Mouse (Mus musculus) granulocyte monocyte progenitor cell, adult 5-6 weeks (primary cell): Measurements from ENCODE around the gene Col7a1. TPM values are rescaled to one million over a fixed set of nuclear protein-coding genes. Genes with fewer than 3 reads are reported as not detected.

Experiments used
- ATAC-seq: replicated peaks from 2 replicates; pipeline ENCODE4 v1.8.0; 2016; ENCODE audit warnings: mild to moderate bottlenecking, moderate TSS enrichment, inconsistent platforms; ENCODE audit not compliant: poor library complexity, severe bottlenecking
- total RNA-seq, 2 experiments: library from RNA; stranded (forward) in 1 of 2; stranded (reverse) in 1 of 2; fragments of 200-712, 200-1000 nt in 1 of 2; fragments of >200 nt in 1 of 2; fragmentation: Nextera tagmentation in 1 of 2; gene quantifications; 2 replicates each; pipeline ENCODE4 v1.2.3; 2014 to 2017

Col7a1 gene
- total RNA-seq, 2 experiments from 2014 or later, result 0.21 TPM; not detected in 1

DNA sequence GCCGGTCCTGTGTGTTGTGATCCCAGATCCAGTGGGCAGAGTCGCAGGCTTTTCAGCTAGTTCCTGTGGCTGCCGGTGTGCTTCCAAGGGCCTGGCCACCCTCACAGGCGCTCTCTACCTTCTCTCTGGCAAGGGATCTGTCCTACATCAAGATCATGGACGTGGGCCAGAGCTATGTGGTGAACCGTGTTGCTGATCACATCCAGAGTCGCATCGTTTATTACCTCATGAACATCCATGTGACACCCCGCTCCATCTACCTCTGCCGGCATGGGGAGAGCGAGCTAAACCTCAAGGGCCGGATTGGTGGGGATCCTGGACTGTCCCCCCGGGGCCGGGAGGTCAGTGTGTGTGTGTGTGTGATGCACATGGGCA is 56.9 kb downstream of the Col7a1 start:
- ATAC-seq, result no peak

DNA sequence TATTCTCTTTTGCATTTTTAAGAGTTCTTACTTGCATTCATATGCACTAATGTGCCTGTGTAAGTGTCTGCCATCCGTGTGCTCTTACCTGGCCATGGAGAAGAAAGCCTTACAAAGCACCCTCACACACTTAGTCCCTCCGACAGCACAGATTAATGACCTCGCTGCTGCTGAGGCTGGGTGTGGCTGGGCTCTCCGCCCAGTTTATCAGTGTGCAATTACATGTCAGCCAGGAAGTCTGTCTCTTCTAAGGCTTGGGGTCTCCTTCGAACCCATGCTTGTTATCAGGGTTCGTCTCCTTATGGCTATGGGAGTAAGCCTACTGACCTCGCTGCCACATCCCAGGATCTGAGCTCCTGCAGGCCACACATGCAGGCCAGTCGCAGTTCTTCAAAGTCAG is 62.0 kb downstream of the Col7a1 start:
- ATAC-seq, result no peak

GRCm38 (mm10) chr9:109016973-109017604 is 63.7 kb downstream of the Col7a1 start:
- ATAC-seq, result peak; percentile 47

DNA sequence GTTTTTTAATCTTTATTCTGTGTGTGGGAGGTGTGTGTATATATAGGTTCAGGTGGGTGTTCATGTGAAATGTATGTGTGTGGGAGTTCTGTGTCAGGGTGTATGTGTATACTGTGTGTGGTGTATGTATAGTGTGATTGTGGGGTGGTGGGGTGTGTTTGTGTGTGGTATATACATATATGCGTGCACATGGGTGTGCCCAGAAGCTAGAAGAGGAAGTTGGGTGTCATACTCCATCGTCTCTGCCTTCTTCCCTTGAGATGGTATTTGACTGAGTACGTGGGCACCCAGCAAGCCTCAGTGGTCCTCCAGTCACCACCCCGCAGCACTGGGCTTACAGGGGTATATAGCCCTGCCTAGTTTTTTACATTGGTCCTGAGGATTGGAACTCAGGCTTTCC is 68.0 kb downstream of the Col7a1 start:
- ATAC-seq, result peak; percentile 67

DNA sequence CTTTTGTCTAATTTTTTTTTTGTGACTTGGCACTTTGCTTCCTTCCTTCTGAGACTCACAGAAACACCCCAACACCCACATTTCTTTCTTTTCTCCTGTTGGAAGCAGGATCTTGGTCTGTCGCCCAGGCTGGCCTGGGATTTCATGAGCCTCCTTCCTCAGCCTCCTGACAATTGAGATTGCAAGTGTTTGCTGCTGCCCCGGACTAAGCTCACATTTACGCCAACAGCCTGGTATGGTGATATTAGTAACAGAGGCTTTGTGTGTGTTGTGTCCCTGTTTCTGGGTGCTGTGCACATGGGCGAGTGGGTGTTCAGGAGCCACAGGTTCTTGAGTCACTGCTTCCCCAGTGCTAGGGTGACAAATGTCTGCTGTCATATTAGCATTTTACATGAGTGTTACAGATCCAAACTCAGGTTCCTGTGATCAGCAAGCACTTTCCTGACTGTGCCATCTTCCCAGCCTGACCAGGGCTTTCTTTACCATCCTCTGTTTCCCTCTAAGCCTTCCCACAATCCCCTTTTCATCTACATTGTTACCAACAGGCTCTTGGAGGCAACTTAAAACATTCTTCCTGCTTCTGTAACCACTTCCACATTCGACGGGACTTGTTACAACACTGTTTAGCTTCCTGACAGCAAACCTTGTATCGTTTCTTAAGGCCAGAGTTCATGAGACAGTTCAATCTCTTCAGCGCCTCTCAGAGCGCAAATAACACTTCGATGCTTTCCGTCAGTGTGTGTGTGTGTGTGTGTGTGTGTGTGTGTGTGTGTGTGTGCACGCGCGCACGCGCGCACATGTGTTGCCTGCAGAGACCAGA is 69.7 kb downstream of the Col7a1 start:
- ATAC-seq, result peak; percentile 86

DNA sequence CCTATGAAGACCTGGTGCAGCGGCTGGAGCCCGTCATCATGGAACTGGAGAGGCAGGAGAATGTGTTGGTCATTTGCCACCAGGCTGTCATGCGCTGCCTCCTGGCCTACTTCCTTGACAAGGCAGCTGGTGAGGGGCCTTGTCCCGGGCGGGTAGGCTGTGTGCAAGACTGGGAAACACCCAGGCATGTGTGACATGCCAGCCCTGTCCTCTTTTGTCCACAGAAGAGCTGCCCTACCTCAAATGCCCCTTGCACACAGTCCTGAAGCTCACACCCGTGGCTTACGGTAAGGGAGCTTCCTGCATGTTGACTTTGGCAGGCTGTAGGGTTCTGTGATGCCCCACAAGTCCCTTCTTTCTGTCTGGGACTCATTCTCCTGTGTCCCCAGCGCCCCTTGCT is 74.1 kb downstream of the Col7a1 start:
- no peak for ATAC-seq

DNA sequence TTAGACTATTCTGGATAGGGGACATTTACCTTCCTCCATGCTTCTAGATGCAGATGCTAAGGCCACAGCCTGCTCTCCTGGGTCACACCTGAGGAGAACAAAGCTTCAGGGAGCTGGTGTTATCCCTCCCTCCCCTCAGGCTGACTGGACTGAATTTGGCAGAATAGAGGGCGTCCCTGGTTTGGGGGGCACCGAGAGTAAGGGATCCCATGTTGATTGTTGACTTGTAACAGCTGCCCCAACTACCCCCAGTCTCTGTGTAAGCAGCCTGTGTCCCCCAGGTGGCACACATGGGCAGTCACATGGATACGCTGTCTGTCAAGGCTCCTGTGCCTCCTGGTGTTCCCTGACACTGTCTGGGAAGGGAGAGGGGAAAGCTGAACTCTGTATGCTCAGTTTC is 75.0 kb downstream of the Col7a1 start:
- no peak for ATAC-seq

DNA sequence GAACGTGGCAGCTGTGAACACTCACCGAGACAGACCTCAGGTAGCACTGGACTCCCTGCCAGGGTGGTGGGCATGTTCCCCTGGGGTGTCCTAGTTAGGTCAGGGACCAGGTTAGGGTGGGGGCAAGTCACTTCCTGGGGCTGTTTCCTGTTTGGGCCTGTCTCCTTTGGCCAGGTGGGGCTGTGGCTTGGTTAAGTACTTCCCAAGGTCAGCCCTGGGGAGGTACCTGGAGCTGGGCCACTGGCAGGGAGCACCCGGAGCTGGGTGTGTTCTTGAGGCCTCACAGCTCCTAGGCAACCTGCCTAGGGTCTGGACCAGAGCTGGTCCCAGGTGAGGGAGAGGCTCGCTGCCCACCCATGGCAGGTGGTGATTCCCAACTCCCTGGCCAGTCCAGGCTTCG is 75.5 kb downstream of the Col7a1 start:
- ATAC-seq, result no peak

DNA sequence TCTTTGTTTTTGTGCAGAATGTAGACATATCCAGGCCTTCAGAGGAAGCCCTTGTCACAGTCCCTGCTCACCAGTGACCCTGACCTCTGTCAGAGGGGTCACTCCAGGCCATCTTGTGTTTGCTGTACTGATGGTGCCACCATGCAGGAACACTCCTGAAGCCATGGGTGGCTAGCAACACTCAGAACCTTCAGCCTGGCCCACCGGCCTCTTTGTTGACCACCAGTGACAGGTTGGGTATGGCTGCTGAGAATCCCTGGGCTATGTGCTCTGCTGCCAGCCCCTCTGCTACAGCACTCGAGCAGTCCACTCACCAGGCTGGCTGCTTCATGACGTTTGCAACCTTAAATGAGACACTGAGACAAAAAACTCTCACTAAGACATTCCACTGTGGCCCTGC is 76.9 kb downstream of the Col7a1 start:
- no peak for ATAC-seq

DNA sequence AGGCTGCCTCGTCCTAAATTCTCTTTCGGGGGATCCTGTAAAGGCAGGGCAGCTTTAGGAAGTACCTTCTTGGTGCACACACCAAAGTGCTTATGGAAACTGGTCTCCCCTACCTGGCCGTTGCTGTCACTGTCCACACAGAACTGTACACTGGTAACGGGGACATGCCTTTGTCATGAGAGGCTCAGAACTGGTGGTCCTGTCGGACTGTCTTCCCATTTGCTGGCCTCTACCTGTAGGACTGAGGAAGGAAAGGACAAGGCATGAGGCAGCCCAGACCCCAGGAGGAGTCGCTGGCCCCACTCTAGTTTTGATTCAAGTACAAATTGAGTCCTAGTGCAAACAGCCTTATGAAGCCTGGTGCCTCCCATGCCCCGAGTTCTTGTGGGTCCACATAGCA is 77.6 kb downstream of the Col7a1 start:
- no peak for ATAC-seq

GRCm38 (mm10) chr9:109031686-109032085 is 78.3 kb downstream of the Col7a1 start:
- ATAC-seq, result no peak

DNA sequence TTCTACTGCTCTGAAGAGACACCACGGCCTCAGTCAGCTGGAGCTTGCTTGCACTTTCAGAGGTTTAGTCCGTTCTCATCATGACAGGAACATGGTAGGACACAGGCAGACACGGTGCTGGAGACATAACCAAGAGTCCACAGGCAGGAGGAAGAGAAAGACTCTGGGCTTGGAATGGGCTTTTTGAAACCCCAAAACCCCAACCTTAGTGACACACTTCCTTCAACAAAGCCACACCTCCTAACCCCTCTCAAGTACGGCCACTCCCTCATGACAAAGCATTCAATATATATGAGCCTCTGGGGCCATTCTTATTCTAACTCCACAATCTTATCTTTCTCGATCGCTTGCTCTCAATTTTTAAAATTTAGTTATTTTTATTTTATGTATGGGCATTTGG is 79.0 kb downstream of the Col7a1 start:
- ATAC-seq, result peak; percentile 61

Other genes with a start within 250 kb of the Col7a1 start
- 24.3 and 25.5 TPM in 2 replicates for gene Ip6k2, start 169.8 kb upstream of the Col7a1 start, total RNA-seq (2014; fragmentation: Nextera tagmentation)
- gene Ip6k2, start 169.8 kb upstream of the Col7a1 start, total RNA-seq (2017), result 34.4 and 35.8 TPM in 2 replicates
- 12.2 and 12.8 TPM in 2 replicates for gene Nckipsd, start 145.2 kb upstream of the Col7a1 start, total RNA-seq (2014; fragmentation: Nextera tagmentation)
- 4.9 and 9.1 TPM in 2 replicates for gene Nckipsd, start 145.2 kb upstream of the Col7a1 start, total RNA-seq (2017)
- gene Celsr3, start 127.3 kb upstream of the Col7a1 start, total RNA-seq (2014; fragmentation: Nextera tagmentation), result 6.7 and 10.2 TPM in 2 replicates
- gene Celsr3, start 127.3 kb upstream of the Col7a1 start, total RNA-seq (2017), result 0.99 and 2.2 TPM in 2 replicates
- gene Slc26a6, start 100.3 kb upstream of the Col7a1 start, total RNA-seq (2014; fragmentation: Nextera tagmentation), result 4.7 and 18.3 TPM in 2 replicates
- 1.5 and 3.5 TPM in 2 replicates for gene Slc26a6, start 100.3 kb upstream of the Col7a1 start, total RNA-seq (2017)
- not detected in 2 replicates for gene Tmem89, start 39.0 kb upstream of the Col7a1 start, total RNA-seq (2014; fragmentation: Nextera tagmentation)
- not detected in 2 replicates for gene Tmem89, start 39.0 kb upstream of the Col7a1 start, total RNA-seq (2017)
- 280 and 349 TPM in 2 replicates for gene Uqcrc1, start 17.0 kb upstream of the Col7a1 start, total RNA-seq (2014; fragmentation: Nextera tagmentation)
- gene Uqcrc1, start 17.0 kb upstream of the Col7a1 start, total RNA-seq (2017), result 286 and 355 TPM in 2 replicates
- 0.41 TPM in 1 of 2 replicates, not detected in the other for gene Ucn2, start 32.4 kb downstream of the Col7a1 start, total RNA-seq (2014; fragmentation: Nextera tagmentation)
- not detected in 2 replicates for gene Ucn2, start 32.4 kb downstream of the Col7a1 start, total RNA-seq (2017)
- 6.9 and 8.4 TPM in 2 replicates for gene Pfkfb4, start 38.2 kb downstream of the Col7a1 start, total RNA-seq (2014; fragmentation: Nextera tagmentation)
- 6.7 and 9.5 TPM in 2 replicates for gene Pfkfb4, start 38.2 kb downstream of the Col7a1 start, total RNA-seq (2017)
- 56.8 and 75.0 TPM in 2 replicates for gene Shisa5, start 85.0 kb downstream of the Col7a1 start, total RNA-seq (2014; fragmentation: Nextera tagmentation)
- gene Shisa5, start 85.0 kb downstream of the Col7a1 start, total RNA-seq (2017), result 54.4 and 80.8 TPM in 2 replicates
- 23.5 and 32.3 TPM in 2 replicates for gene Trex1, start 106.1 kb downstream of the Col7a1 start, total RNA-seq (2014; fragmentation: Nextera tagmentation)
- 17.1 and 17.8 TPM in 2 replicates for gene Trex1, start 106.1 kb downstream of the Col7a1 start, total RNA-seq (2017)
- 13.5 and 26.7 TPM in 2 replicates for gene Atrip, start 120.5 kb downstream of the Col7a1 start, total RNA-seq (2014; fragmentation: Nextera tagmentation)
- 22.2 and 30.6 TPM in 2 replicates for gene Atrip, start 120.5 kb downstream of the Col7a1 start, total RNA-seq (2017)
- 8.3 and 9.6 TPM in 2 replicates for gene Ccdc51, start 128.9 kb downstream of the Col7a1 start, total RNA-seq (2014; fragmentation: Nextera tagmentation)
- 11.6 and 18.0 TPM in 2 replicates for gene Ccdc51, start 128.9 kb downstream of the Col7a1 start, total RNA-seq (2017)
- gene Tma7, start 129.0 kb downstream of the Col7a1 start, total RNA-seq (2014; fragmentation: Nextera tagmentation), result 391 and 511 TPM in 2 replicates
- 153 and 178 TPM in 2 replicates for gene Tma7, start 129.0 kb downstream of the Col7a1 start, total RNA-seq (2017)
- gene Plxnb1, start 141.8 kb downstream of the Col7a1 start, total RNA-seq (2014; fragmentation: Nextera tagmentation), result not detected in 2 replicates
- not detected in 2 replicates for gene Plxnb1, start 141.8 kb downstream of the Col7a1 start, total RNA-seq (2017)
- not detected in 2 replicates for gene Fbxw21, start 208.5 kb downstream of the Col7a1 start, total RNA-seq (2014; fragmentation: Nextera tagmentation)
- gene Fbxw21, start 208.5 kb downstream of the Col7a1 start, total RNA-seq (2017), result not detected in 2 replicates
- gene Fbxw13, start 242.4 kb downstream of the Col7a1 start, total RNA-seq (2014; fragmentation: Nextera tagmentation), result not detected in 2 replicates
- gene Fbxw13, start 242.4 kb downstream of the Col7a1 start, total RNA-seq (2017), result not detected in 2 replicates